Mouse (Mus musculus): Measurements from ENCODE around the gene Tanc1.

Gene Tanc1

GRCm38 (mm10) chr2:59612733-59613473 is 1.1 kb downstream of the Tanc1 start:
- no peak for DNase-seq (ENCODE audit: inconsistent ontology term)

GRCm38 (mm10) chr2:59613474-59614019 is 1.7 kb downstream of the Tanc1 start:
- DNase-seq (ENCODE audit: inconsistent ontology term), result peak; percentile 82

- no peak for DNase-seq (ENCODE audit: inconsistent ontology term)
These were observed 5.0 kb downstream of the Tanc1 start for GRCm38 (mm10) chr2:59616890-59617289.

- DNase-seq (ENCODE audit: inconsistent ontology term), result no peak
These were observed 7.2 kb downstream of the Tanc1 start for GRCm38 (mm10) chr2:59618996-59619395.

GRCm38 (mm10) chr2:59620601-59621000 is 8.8 kb downstream of the Tanc1 start:
- no peak for DNase-seq (ENCODE audit: inconsistent ontology term)

GRCm38 (mm10) chr2:59622514-59623139 is 10.8 kb downstream of the Tanc1 start:
- no peak for DNase-seq (ENCODE audit: inconsistent ontology term)

- no peak for DNase-seq (ENCODE audit: inconsistent ontology term)
These were observed 12.0 kb downstream of the Tanc1 start for GRCm38 (mm10) chr2:59623858-59624257.

GRCm38 (mm10) chr2:59625416-59625815 is 13.6 kb downstream of the Tanc1 start:
- DNase-seq (ENCODE audit: inconsistent ontology term), result no peak

GRCm38 (mm10) chr2:59625927-59626326 is 14.1 kb downstream of the Tanc1 start:
- no peak for DNase-seq (ENCODE audit: inconsistent ontology term)

- DNase-seq (ENCODE audit: inconsistent ontology term), result no peak
These were observed 14.6 kb downstream of the Tanc1 start for GRCm38 (mm10) chr2:59626422-59626821.

- DNase-seq (ENCODE audit: inconsistent ontology term), result no peak
These were observed 15.7 kb downstream of the Tanc1 start for GRCm38 (mm10) chr2:59627502-59627901.

GRCm38 (mm10) chr2:59628057-59628901 is 16.4 kb downstream of the Tanc1 start:
- DNase-seq (ENCODE audit: inconsistent ontology term), result peak; percentile 73

- DNase-seq (ENCODE audit: inconsistent ontology term), result peak; percentile 54
These were observed 18.0 kb downstream of the Tanc1 start for GRCm38 (mm10) chr2:59629829-59630228.

- DNase-seq (ENCODE audit: inconsistent ontology term), result no peak
These were observed 19.6 kb downstream of the Tanc1 start for GRCm38 (mm10) chr2:59631406-59631805.

- DNase-seq (ENCODE audit: inconsistent ontology term), result no peak
These were observed 22.1 kb downstream of the Tanc1 start for GRCm38 (mm10) chr2:59633761-59634430.

GRCm38 (mm10) chr2:59637040-59637785 is 25.4 kb downstream of the Tanc1 start:
- no peak for DNase-seq (ENCODE audit: inconsistent ontology term)

- DNase-seq (ENCODE audit: inconsistent ontology term), result no peak
These were observed 30.9 kb downstream of the Tanc1 start for GRCm38 (mm10) chr2:59642722-59643121.

GRCm38 (mm10) chr2:59644816-59645215 is 33.0 kb downstream of the Tanc1 start:
- DNase-seq (ENCODE audit: inconsistent ontology term), result peak; percentile 87

GRCm38 (mm10) chr2:59645515-59645914 is 33.7 kb downstream of the Tanc1 start:
- DNase-seq (ENCODE audit: inconsistent ontology term), result peak; percentile 40

GRCm38 (mm10) chr2:59646740-59647390 is 35.0 kb downstream of the Tanc1 start:
- DNase-seq (ENCODE audit: inconsistent ontology term), result no peak
